Mouse (Mus musculus) olfactory bulb, adult 2 months (tissue): ENCODE data around the gene Rasl10a. TPM values are rescaled to one million over a fixed set of nuclear protein-coding genes. Genes with fewer than 3 reads are reported as not detected.
A peak's percentile ranks its signal among the peaks of the same experiment; 100 is the strongest.

Experiments used
- H3K27ac ChIP-seq: fragments of 200-500 bp; 2 replicates; pipeline ENCODE4 v1.5.1; 2012; ENCODE audit warnings: low read depth, low read length; ENCODE audit not compliant: insufficient read depth
- H3K4me1 ChIP-seq: fragments of 200-500 bp; 2 replicates; pipeline ENCODE4 v1.6.1; 2012; ENCODE audit warnings: low read length; ENCODE audit not compliant: control insufficient read depth, insufficient read depth
- H3K4me3 ChIP-seq: fragments of 200-500 bp; 2 replicates; pipeline ENCODE4 v1.5.1; 2012; ENCODE audit warnings: mild to moderate bottlenecking, low read depth, low read length, moderate library complexity; ENCODE audit not compliant: insufficient read depth
- CTCF ChIP-seq: fragments of 200-500 bp; IDR thresholded peaks from 2 replicates; pipeline ENCODE4 v1.5.1; 2012; ENCODE audit warnings: low read depth, mild to moderate bottlenecking, low read length, moderate library complexity; ENCODE audit not compliant: insufficient read depth
- POLR2A ChIP-seq: fragments of 200-500 bp; IDR thresholded peaks from 2 replicates; pipeline ENCODE4 v1.6.1; 2012; ENCODE audit warnings: mild to moderate bottlenecking, low read depth, low read length, moderate library complexity; ENCODE audit not compliant: insufficient read depth
- WGBS: fragments of 180-500 bp; shearing (Covaris S2); methylation state at CpG from one replicate; pipeline ENCODE4 v1.1.7; 2018; 5-methylcytosine and 5-hydroxymethylcytosine counted together
- polyA plus RNA-seq: library from polyadenylated mRNA; stranded (reverse); fragments of >200 nt; gene quantifications from 2 replicates; pipeline ENCODE4 v1.2.4, GENCODE M21; 2012; ENCODE audit warnings: low replicate concordance; ENCODE audit not compliant: missing spikeins, insufficient read depth, insufficient read length

The Rasl10a gene
- polyA plus RNA-seq, 1 experiment: not detected

- 83% methylated on average over 8 of the region's 8 CpGs for WGBS
- TF ChIP-seq POLR2A: no peak
- peaks cover 32% of the 10 kb centered on the region for H3K4me1 ChIP-seq
- no peak overlapping the region for H3K27ac ChIP-seq
- H3K4me3 ChIP-seq: no peak overlapping the region
Observed at GRCm38 (mm10) chr11:5042645-5043381, 15.1 kb upstream of the Rasl10a start.

- 29% methylated on average over 12 of the region's 12 CpGs for WGBS
- Histone ChIP-seq H3K27ac (peak overlapping the region; percentile 71), H3K4me1 (peaks cover 29% of the 10 kb centered on the region), H3K4me3 (no peak overlapping the region)
- TF ChIP-seq POLR2A (no peak), CTCF (no peak)
Observed at GRCm38 (mm10) chr11:5046321-5046926, 11.5 kb upstream of the Rasl10a start.

GRCm38 (mm10) chr11:5051629-5052028, 6.3 kb upstream of the Rasl10a start:
- Histone ChIP-seq H3K4me3 (no peak overlapping the region), H3K4me1 (peaks cover 18% of the 10 kb centered on the region), H3K27ac (no peak overlapping the region)
- 87% methylated on average over 10 of the region's 10 CpGs for WGBS
- TF ChIP-seq CTCF (no peak), POLR2A (no peak)

- Histone ChIP-seq H3K4me1 (peaks cover 22% of the 10 kb centered on the region), H3K4me3 (no peak overlapping the region), H3K27ac (no peak overlapping the region)
- WGBS: 77% methylated on average over 10 of the region's 10 CpGs
- TF ChIP-seq POLR2A: no peak
- TF ChIP-seq CTCF: no peak
Observed at GRCm38 (mm10) chr11:5052200-5052854, 5.6 kb upstream of the Rasl10a start.

GRCm38 (mm10) chr11:5054151-5054550, 3.8 kb upstream of the Rasl10a start:
- TF ChIP-seq CTCF (no peak), POLR2A (no peak)
- Histone ChIP-seq H3K4me3 (no peak overlapping the region), H3K4me1 (peaks cover 33% of the 10 kb centered on the region), H3K27ac (no peak overlapping the region)
- 94% methylated on average over 14 of the region's 14 CpGs for WGBS

GRCm38 (mm10) chr11:5054874-5055273, 3.1 kb upstream of the Rasl10a start:
- Histone ChIP-seq H3K27ac (no peak overlapping the region), H3K4me3 (no peak overlapping the region), H3K4me1 (peaks cover 40% of the 10 kb centered on the region)
- TF ChIP-seq POLR2A (no peak), CTCF (no peak)
- WGBS: 86% methylated on average over 6 of the region's 6 CpGs

GRCm38 (mm10) chr11:5055945-5056938, 1.7 kb upstream of the Rasl10a start:
- TF ChIP-seq CTCF (no peak), POLR2A (no peak)
- no peak overlapping the region for H3K27ac ChIP-seq

GRCm38 (mm10) chr11:5057064-5057463, 864 bp upstream of the Rasl10a start:
- TF ChIP-seq POLR2A: no peak
- no peak for TF ChIP-seq CTCF
- no peak overlapping the region for H3K4me3 ChIP-seq
- H3K27ac ChIP-seq: no peak overlapping the region
- 73% methylated on average over 8 of the region's 8 CpGs for WGBS
- peaks cover 54% of the 10 kb centered on the region for H3K4me1 ChIP-seq

More at GRCm38 (mm10) chr11:5055945-5056938, 1.7 kb upstream of the Rasl10a start:
- Histone ChIP-seq H3K4me1 (peaks cover 47% of the 10 kb centered on the region), H3K4me3 (no peak overlapping the region)
- WGBS: 67% methylated on average over 23 of the region's 23 CpGs
